Mouse (Mus musculus) thymus, adult 2 months (tissue): ENCODE results near the gene Dennd4a.

Experiments used
- CTCF ChIP-seq: fragments of 200-500 bp; IDR thresholded peaks from 2 replicates; pipeline ENCODE4 v1.5.1; 2012; ENCODE audit warnings: mild to moderate bottlenecking, control low read depth, low read length, moderate library complexity, borderline replicate concordance; ENCODE audit not compliant: control insufficient read depth, poor library complexity, insufficient read depth; ENCODE audit errors: extremely low read depth
- POLR2A ChIP-seq: fragments of 200-500 bp; IDR thresholded peaks from 2 replicates; pipeline ENCODE4 v1.6.1; 2012; ENCODE audit warnings: mild to moderate bottlenecking, low read length, control low read depth, moderate library complexity; ENCODE audit not compliant: control insufficient read depth, poor library complexity, insufficient read depth; ENCODE audit errors: extremely low read depth

DNA sequence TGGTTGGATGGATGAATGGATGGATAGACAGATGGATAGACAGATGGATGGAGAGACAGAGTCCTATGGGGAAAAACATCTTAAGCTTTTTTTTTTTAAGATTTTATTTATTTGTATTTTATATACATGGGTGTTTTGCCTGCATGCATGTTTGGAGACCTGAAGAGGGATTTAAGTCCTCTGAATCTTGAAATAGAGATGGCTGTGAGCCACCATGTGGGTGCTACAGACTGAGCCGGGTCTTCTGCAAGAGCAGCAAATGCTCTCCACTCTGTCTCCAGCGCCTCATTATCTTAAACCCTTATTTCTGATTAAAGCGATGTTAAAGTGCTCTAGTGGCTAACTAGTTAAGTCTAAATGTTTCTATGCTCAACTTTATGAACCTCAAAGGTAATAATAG lies 96.3 kb downstream of the Dennd4a start:
- no peak for TF ChIP-seq CTCF
- TF ChIP-seq POLR2A = no peak
